21 mouse cellular contexts compared by ENCODE assay signal in the genomic region with DNA sequence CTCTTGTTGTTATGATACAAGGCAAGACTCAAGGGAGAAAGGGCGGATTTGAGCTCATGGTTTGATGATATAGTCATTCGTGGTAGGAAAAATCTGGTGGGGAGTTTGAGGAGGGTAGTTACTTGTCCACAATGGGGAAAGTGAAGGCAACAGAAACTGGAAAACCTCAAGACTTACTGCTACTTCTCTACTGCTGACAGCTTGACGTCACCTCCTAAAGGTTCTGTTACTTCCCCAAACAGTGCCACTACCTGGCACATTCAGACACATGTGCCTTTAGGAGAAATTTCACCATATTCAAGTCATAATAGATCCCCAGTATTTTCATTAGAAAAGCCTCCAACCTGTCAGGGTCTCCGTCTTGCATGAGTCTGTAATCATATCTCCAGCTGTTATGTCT.
DNase-seq lines count a peak whose midpoint lies in the region; ATAC-seq lines count a peak whose summit lies in the region.
"Had no signal": no experiment of that assay in that cellular context is flagged by ENCODE, and none has a peak within 500 bp of the region (broad histone marks: within the 10 kb centered on the region; RNA-seq: fewer than 3 reads in every experiment).

No protein-coding gene starts in this region.

- no peaks in the 10 kb centered on the region for H3K36me3 ChIP-seq in hindbrain, embryonic 13.5 days
- H3K36me3 ChIP-seq in forebrain, embryonic 12.5 days (replicated peaks) = no peaks in the 10 kb centered on the region
- H3K36me3 ChIP-seq: embryonic facial prominence, embryonic 10.5 days; embryonic facial prominence, embryonic 12.5 days; G1E had no signal

- DNase-seq in cerebellum, postnatal 25 days = no peak
- DNase-seq: adrenal gland, adult 8-10 months; adrenal gland, postnatal 14 days; adrenal gland, postnatal 36 days; cerebellum, adult 11-12 months; cerebellum, adult 2 months; cerebellum, adult 9-10 months; cerebellum, postnatal 10 days; cerebellum, postnatal 36 days had no signal

- 86% methylated on average over 4 of the region's 4 CpGs for WGBS in hindbrain, embryonic 13.5 days
- 86% methylated on average over 4 of the region's 4 CpGs for WGBS in forebrain, embryonic 12.5 days

- no peak overlapping the region for H3K27ac ChIP-seq in hindbrain, embryonic 13.5 days
- H3K27ac ChIP-seq in forebrain, embryonic 12.5 days = no peak overlapping the region
- H3K27ac ChIP-seq: embryonic facial prominence, embryonic 10.5 days; embryonic facial prominence, embryonic 12.5 days had no signal

- H3K9ac ChIP-seq in hindbrain, embryonic 13.5 days = no peak overlapping the region
- no peak overlapping the region for H3K9ac ChIP-seq in forebrain, embryonic 12.5 days
- H3K9ac ChIP-seq: embryonic facial prominence, embryonic 12.5 days had no signal

- no peak overlapping the region for H3K4me2 ChIP-seq in hindbrain, embryonic 13.5 days
- H3K4me2 ChIP-seq in forebrain, embryonic 12.5 days = no peak overlapping the region
- H3K4me2 ChIP-seq: embryonic facial prominence, embryonic 12.5 days had no signal

- H3K4me1 ChIP-seq in hindbrain, embryonic 13.5 days (replicated peaks) = no peaks in the 10 kb centered on the region
- H3K4me1 ChIP-seq in forebrain, embryonic 12.5 days = no peaks in the 10 kb centered on the region
- H3K4me1 ChIP-seq: embryonic facial prominence, embryonic 10.5 days; embryonic facial prominence, embryonic 12.5 days had no signal

- H3K27me3 ChIP-seq in hindbrain, embryonic 13.5 days = no peaks in the 10 kb centered on the region
- H3K27me3 ChIP-seq in forebrain, embryonic 12.5 days = no peaks in the 10 kb centered on the region
- H3K27me3 ChIP-seq: embryonic facial prominence, embryonic 12.5 days; Patski had no signal

- no peaks in the 10 kb centered on the region for H3K9me3 ChIP-seq in hindbrain, embryonic 13.5 days
- H3K9me3 ChIP-seq in forebrain, embryonic 12.5 days = no peaks in the 10 kb centered on the region
- H3K9me3 ChIP-seq: embryonic facial prominence, embryonic 10.5 days; embryonic facial prominence, embryonic 12.5 days; G1E had no signal

- peak; percentile 83 for ATAC-seq in common myeloid progenitor, adult 5-6 weeks (replicated peaks; ENCODE audit: low read depth, poor library complexity, severe bottlenecking)
- peak; percentile 93 to 94 for ATAC-seq in hematopoietic stem cell, adult 5-6 weeks (replicated peaks in 1 of 2; ENCODE audit: insufficient read depth in 1 of 2, low FRiP score in 2 of 2, low TSS enrichment in 1 of 2, low read depth in 1 of 2, poor library complexity in 2 of 2, severe bottlenecking in 2 of 2)
- peak; percentile 93 for ATAC-seq in megakaryocyte progenitor cell, adult 5-6 weeks (replicated peaks; ENCODE audit: poor library complexity)
- no peak for ATAC-seq in hindbrain, embryonic 13.5 days (ENCODE audit: low FRiP score)
- ATAC-seq in forebrain, embryonic 12.5 days (ENCODE audit: low FRiP score) = no peak
- ATAC-seq: activated CD4-positive, CD25-positive, alpha-beta regulatory T cell, adult 4 months; forebrain, embryonic 14.5 days; forebrain, embryonic 16.5 days; Patski had no signal

- no peak overlapping the region for H3K4me3 ChIP-seq in hindbrain, embryonic 13.5 days
- no peak overlapping the region for H3K4me3 ChIP-seq in forebrain, embryonic 12.5 days (replicated peaks)
- H3K4me3 ChIP-seq: embryonic facial prominence, embryonic 10.5 days; embryonic facial prominence, embryonic 12.5 days had no signal

Comparison
In these comparisons a context has a peak if more than half of its experiments do, and no peak if none do; other contexts are left out.
1. ATAC-seq: peak in common myeloid progenitor, adult 5-6 weeks (single experiment), hematopoietic stem cell, adult 5-6 weeks (2 of 2) and megakaryocyte progenitor cell, adult 5-6 weeks (single experiment); none in hindbrain, embryonic 13.5 days (single experiment) and forebrain, embryonic 12.5 days (single experiment).